Mouse (Mus musculus): ENCODE data around the gene Kat14.

GRCm38 (mm10) chr2:144333138-144333842, 35.5 kb upstream of the Kat14 start:
- TF ChIP-seq GATA1 (IDR thresholded peaks at IDR 0.05; ENCODE audit: low read length): no peak
- no peak for TF ChIP-seq TAL1 (IDR thresholded peaks at IDR 0.05; ENCODE audit: low read length)
